Mouse (Mus musculus) liver, adult 2 months (tissue): ENCODE results near the gene Wdr35. TPM values are rescaled to one million over a fixed set of nuclear protein-coding genes. Genes with fewer than 3 reads are reported as not detected.
A peak's percentile ranks its signal among the peaks of the same experiment; 100 is the strongest.
"Not testable (repeated sequence)": the region's sequence is repeated elsewhere in the genome, so short reads cannot be mapped to it uniquely, and the experiment has no call there.

Experiments
- DNase-seq: peaks from one replicate; pipeline ENCODE4 v3.0.0-alpha.2; 2011; ENCODE audit warnings: low read depth, low spot score; ENCODE audit errors: extremely low read depth
- H3K27ac ChIP-seq: fragments of 200-500 bp; replicated peaks from 2 replicates; pipeline ENCODE4 v1.5.1; 2012; ENCODE audit warnings: low read depth, mild to moderate bottlenecking, control low read depth, inconsistent platforms, low read length; ENCODE audit not compliant: insufficient read depth
- H3K27me3 ChIP-seq: fragments of 200-500 bp; 2 replicates; pipeline ENCODE4 v1.6.1; 2012; ENCODE audit warnings: mild to moderate bottlenecking, moderate library complexity, low read length, inconsistent platforms; ENCODE audit not compliant: control insufficient read depth, insufficient read depth
- H3K36me3 ChIP-seq: fragments of 200-500 bp; 2 replicates; pipeline ENCODE4 v1.6.1; 2012; ENCODE audit warnings: low read length, inconsistent platforms; ENCODE audit not compliant: control insufficient read depth, insufficient read depth
- H3K4me1 ChIP-seq: fragments of 200-500 bp; 2 replicates; pipeline ENCODE4 v1.6.1; 2011; ENCODE audit warnings: low read length; ENCODE audit not compliant: control insufficient read depth, insufficient read depth
- H3K4me3 ChIP-seq: fragments of 200-500 bp; 2 replicates; pipeline ENCODE4 v1.5.1; 2011; ENCODE audit warnings: low read depth, mild to moderate bottlenecking, control low read depth, low read length, moderate library complexity; ENCODE audit not compliant: insufficient read depth
- H3K79me2 ChIP-seq: fragments of 200-500 bp; 2 replicates; pipeline ENCODE4 v1.6.1; 2012; ENCODE audit warnings: inconsistent platforms, mild to moderate bottlenecking, low read length, moderate library complexity; ENCODE audit not compliant: control insufficient read depth, insufficient read depth
- H3K9ac ChIP-seq: fragments of 200-500 bp; 2 replicates; pipeline ENCODE4 v1.6.1; 2012; ENCODE audit warnings: low read depth, mild to moderate bottlenecking, control low read depth, inconsistent platforms, low read length
- CTCF ChIP-seq: fragments of 200-500 bp; IDR thresholded peaks from 2 replicates; pipeline ENCODE4 v1.5.1; 2011; ENCODE audit warnings: low read depth, low read length, control low read depth
- POLR2A ChIP-seq: fragments of 200-500 bp; IDR thresholded peaks from 2 replicates; pipeline ENCODE4 v1.6.1; 2011; ENCODE audit warnings: low read length, control low read depth; ENCODE audit not compliant: insufficient read depth; ENCODE audit errors: extremely low read depth
- WGBS: fragments of 180-500 bp; shearing (Covaris S2); methylation state at CpG from one replicate; pipeline ENCODE4 v1.1.7; 2018; 5-methylcytosine and 5-hydroxymethylcytosine counted together
- polyA plus RNA-seq: library from polyadenylated mRNA; depleted of rRNA; stranded (reverse); fragments of >200 nt; gene quantifications from 2 replicates; pipeline ENCODE4 v1.2.3, GENCODE M21; 2012
- total RNA-seq: library from RNA; depleted of rRNA; stranded (reverse); fragments of >200 nt; gene quantifications from 2 replicates; pipeline ENCODE4 v1.2.3, GENCODE M21; 2014

Gene Wdr35
- total and polyA plus RNA-seq, 2 experiments = 0.59 to 3.0 TPM

DNA sequence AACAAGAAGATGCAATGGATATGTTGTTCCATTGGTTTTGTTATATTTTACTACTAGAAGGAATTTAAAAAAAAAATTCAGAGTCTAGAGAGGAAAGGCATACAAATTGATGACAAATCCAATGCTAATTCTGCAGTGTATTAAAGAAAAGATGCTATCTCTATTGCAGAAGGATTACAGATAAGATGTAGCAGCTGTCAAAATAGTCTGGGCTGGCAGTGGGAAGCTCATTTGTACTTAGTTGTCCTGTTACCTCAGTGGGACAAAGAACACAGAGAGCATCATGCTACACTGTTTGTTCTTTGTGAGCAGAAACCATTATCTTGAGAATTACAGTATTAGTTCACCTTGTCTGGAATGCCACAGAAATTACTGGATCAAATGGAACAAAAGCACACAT, 53.2 kb downstream of the Wdr35 start:
- H3K27ac ChIP-seq = no peak overlapping the region
- TF ChIP-seq POLR2A (no peak), CTCF (no peak)
- no peaks in the 10 kb centered on the region for H3K79me2 ChIP-seq
- H3K36me3 ChIP-seq = no peaks in the 10 kb centered on the region
- H3K4me1 ChIP-seq = no peaks in the 10 kb centered on the region; the same call in 1 of the 2 replicates
- no peak overlapping the region for H3K9ac ChIP-seq
- H3K27me3 ChIP-seq = no peaks in the 10 kb centered on the region
- no peak overlapping the region for H3K4me3 ChIP-seq
- DNase-seq = no peak

DNA sequence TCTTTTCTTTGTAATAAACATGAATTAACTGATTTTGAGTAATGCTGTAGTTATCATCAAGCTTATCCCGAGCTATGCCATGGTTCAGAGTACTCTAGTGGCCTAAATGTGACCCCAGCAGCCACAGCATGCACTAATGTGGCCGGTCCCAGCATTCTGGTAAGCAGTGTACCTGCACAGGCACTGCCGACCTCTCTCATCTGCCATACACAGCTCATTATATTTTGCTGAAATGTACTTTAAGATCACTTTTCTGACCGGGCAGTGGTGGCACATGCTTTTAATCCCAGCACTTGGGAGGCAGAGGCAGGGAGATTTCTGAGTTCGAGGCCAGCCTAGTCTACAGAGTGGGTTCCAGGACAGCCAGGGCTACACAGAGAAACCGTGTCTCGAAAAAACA, 55.1 kb downstream of the Wdr35 start:
- not testable (repeated sequence) for H3K4me3 ChIP-seq, H3K27ac ChIP-seq, H3K36me3 ChIP-seq, H3K4me1 ChIP-seq, H3K27me3 ChIP-seq, H3K79me2 ChIP-seq, DNase-seq, H3K9ac ChIP-seq
- WGBS = 91% methylated on average over 7 of the region's 7 CpGs

DNA sequence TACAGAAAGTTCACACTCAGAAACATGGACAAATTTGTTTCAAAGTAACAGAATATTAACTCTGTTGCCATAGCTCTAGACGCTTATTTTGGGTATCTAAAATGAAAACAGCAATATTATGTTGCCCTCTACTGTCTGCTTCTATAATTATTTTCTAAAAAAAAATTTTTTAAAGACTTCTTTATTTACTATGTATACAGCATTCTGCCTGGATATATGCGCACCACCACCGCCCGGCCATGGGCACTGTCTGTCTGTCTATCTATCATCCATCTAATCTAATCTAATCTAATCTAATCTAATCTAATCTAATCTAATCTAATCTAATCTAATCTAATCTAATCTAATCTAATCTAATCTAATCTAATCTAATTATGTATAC, 55.8 kb downstream of the Wdr35 start:
- no peaks in the 10 kb centered on the region for H3K27me3 ChIP-seq
- DNase-seq = no peak
- H3K79me2 ChIP-seq = no peaks in the 10 kb centered on the region
- TF ChIP-seq CTCF = no peak
- no peak for TF ChIP-seq POLR2A
- H3K4me1 ChIP-seq = no peaks in the 10 kb centered on the region; the same call in 1 of the 2 replicates
- H3K36me3 ChIP-seq = no peaks in the 10 kb centered on the region
- no peak overlapping the region for H3K27ac ChIP-seq
- H3K4me3 ChIP-seq = no peak overlapping the region
- H3K9ac ChIP-seq = no peak overlapping the region
- 30% methylated on average over 4 of the region's 4 CpGs for WGBS

- 0 out of 2 replicates have a peak, but pooled peaks have one; percentile 3 for TF ChIP-seq CTCF
- TF ChIP-seq POLR2A = peak; percentile 84
- Histone ChIP-seq H3K4me3 (peak within 1 kb of the TSS; percentile 88), H3K79me2 (no peaks in the 10 kb centered on the region), H3K4me1 (no peaks in the 10 kb centered on the region; the same call in 1 of the 2 replicates), H3K27ac (peak within 1 kb of the TSS; percentile 97), H3K36me3 (no peaks in the 10 kb centered on the region; the same call in 1 of the 2 replicates), H3K9ac (peak within 1 kb of the TSS; percentile 95), H3K27me3 (no peaks in the 10 kb centered on the region)
- DNase-seq = peak; percentile 93
- WGBS = under 1% methylated on average over 69 of the region's 69 CpGs
Observed at GRCm38 (mm10) chr12:9029888-9030723, 56.4 kb downstream of the Wdr35 start, which contains the start of gene Ttc32. Gene Ttc32, plus strand, starts transcription at chr12:9029997.

GRCm38 (mm10) chr12:9031166-9031565, 57.5 kb downstream of the Wdr35 start:
- TF ChIP-seq CTCF (no peak), POLR2A (no peak)
- H3K4me1 ChIP-seq = no peaks in the 10 kb centered on the region; the same call in 1 of the 2 replicates
- H3K9ac ChIP-seq = no peak overlapping the region; the same call in 1 of the 2 replicates
- H3K27ac ChIP-seq = no peak overlapping the region; the same call in 1 of the 2 replicates
- 14% methylated on average over 8 of the region's 8 CpGs for WGBS
- H3K27me3 ChIP-seq = no peaks in the 10 kb centered on the region
- DNase-seq = peak; percentile 51
- peak overlapping the region; percentile 88; the same call in 1 of the 2 replicates for H3K4me3 ChIP-seq
- H3K36me3 ChIP-seq = peaks cover under 1% of the 10 kb centered on the region; the same call in 1 of the 2 replicates
- H3K79me2 ChIP-seq = no peaks in the 10 kb centered on the region

DNA sequence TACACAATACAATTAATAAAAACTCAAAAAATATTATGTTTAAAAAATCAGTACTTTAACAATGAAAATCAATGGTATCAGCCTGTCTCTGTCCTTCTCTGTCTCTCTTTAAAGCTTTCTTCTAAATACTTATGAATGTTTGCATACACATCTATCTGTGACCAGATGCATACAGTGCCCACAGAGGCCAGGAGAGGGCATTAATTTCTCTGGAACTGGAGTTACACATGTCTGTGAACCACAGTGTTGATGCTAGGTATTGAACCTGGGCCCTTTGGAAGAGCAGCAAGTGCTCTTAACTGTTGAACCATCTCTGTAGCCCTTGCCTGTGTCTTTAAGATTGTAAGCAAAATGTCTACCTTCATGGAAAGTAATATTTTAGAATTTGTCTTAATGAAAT, 59.4 kb downstream of the Wdr35 start:
- Histone ChIP-seq H3K27me3 (no peaks in the 10 kb centered on the region), H3K4me3 (no peak overlapping the region), H3K4me1 (no peaks in the 10 kb centered on the region; the same call in 1 of the 2 replicates), H3K36me3 (peaks cover 7% of the 10 kb centered on the region), H3K79me2 (no peaks in the 10 kb centered on the region), H3K27ac (no peak overlapping the region), H3K9ac (no peak overlapping the region)
- DNase-seq = no peak
- TF ChIP-seq CTCF = no peak
- no peak for TF ChIP-seq POLR2A
